Mouse (Mus musculus): ENCODE measurements at regions not wholly inside any gene's neighbourhood (a gene's known extent, or its start where the extent isn't known, plus 50 kb on each side); places are given as distances from the start of the nearest gene placed in this dataset.

DNA sequence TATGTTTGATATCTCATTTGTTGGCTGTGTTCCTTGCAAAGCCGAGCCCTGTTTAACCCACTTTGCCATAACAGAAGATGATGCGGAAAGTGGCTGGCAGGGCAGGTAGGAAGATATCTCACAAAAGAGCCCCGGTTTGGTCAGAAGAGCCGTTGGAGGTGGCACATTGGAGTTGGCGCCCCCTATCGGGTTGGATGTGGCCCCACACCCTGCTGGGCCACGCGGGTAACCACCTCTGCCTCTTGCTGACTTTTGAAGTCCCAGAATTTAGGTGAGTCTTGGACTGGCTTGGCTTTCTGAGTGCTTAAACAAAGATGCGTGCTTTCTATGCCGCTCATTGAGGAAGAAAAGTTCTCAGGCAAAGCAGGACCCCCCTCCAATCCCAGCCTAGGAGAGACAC is 56.1 kb downstream of the Gm4791 start:
- peak; percentile 64 for TF ChIP-seq CTCF (conservative IDR thresholded peaks at IDR 0.05; ENCODE audit: low read length)
- no peak for TF ChIP-seq POU5F1 (IDR thresholded peaks at IDR 0.05; ENCODE audit: borderline replicate concordance, low read length)
- Histone ChIP-seq H3K27me3 (ENCODE audit: insufficient read depth, low read length) (peaks cover 10% of the 10 kb centered on the region), H3K9me3 (ENCODE audit: low read length) (peaks cover 11% of the 10 kb centered on the region), H3K4me1 (replicated peaks; ENCODE audit: low read depth, low read length) (no peaks in the 10 kb centered on the region), H3K4me3 (replicated peaks; ENCODE audit: low read length) (no peak overlapping the region), H3K36me3 (ENCODE audit: insufficient read depth, low read length) (no peaks in the 10 kb centered on the region)

DNA sequence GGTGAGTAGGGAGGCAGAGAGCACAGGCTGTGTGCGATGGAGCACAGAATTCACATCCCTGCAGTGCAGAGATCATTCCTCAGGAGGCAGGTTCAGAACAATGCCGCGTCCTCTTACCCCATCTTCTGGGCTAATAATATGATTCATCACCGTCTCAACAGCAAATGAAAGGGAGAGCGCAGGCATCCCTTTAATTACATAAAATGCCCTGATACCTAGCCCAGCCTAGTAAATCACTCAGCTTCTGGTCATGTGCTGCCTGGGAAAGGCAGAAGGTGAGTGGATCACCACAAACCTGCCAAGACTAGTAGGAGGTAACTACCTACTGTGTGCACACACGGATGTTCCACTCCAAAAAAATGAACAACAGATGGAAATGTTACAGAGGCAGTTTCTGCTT is 57.0 kb downstream of the Gm4791 start:
- Histone ChIP-seq H3K4me1 (replicated peaks; ENCODE audit: low read depth, low read length) (no peaks in the 10 kb centered on the region), H3K4me3 (replicated peaks; ENCODE audit: low read length) (no peak overlapping the region), H3K9me3 (ENCODE audit: low read length) (0 out of 2 replicates have a peak, but pooled peaks cover 6% of the 10 kb centered on the region), H3K36me3 (ENCODE audit: insufficient read depth, low read length) (no peaks in the 10 kb centered on the region), H3K27me3 (ENCODE audit: insufficient read depth, low read length) (peaks cover 10% of the 10 kb centered on the region)
- no peak for TF ChIP-seq NANOG (IDR thresholded peaks at IDR 0.05; ENCODE audit: borderline replicate concordance, low read length)
- no peak for TF ChIP-seq CTCF (conservative IDR thresholded peaks at IDR 0.05; ENCODE audit: low read length)
- TF ChIP-seq POU5F1 (IDR thresholded peaks at IDR 0.05; ENCODE audit: borderline replicate concordance, low read length), result no peak

- Histone ChIP-seq H3K27me3 (ENCODE audit: insufficient read depth, low read length) (peaks cover 14% of the 10 kb centered on the region), H3K36me3 (ENCODE audit: insufficient read depth, low read length) (no peaks in the 10 kb centered on the region), H3K4me1 (replicated peaks; ENCODE audit: low read depth, low read length) (no peaks in the 10 kb centered on the region), H3K9me3 (ENCODE audit: low read length) (no peaks in the 10 kb centered on the region), H3K4me3 (replicated peaks; ENCODE audit: low read length) (no peak overlapping the region)
- no peak for TF ChIP-seq POU5F1 (IDR thresholded peaks at IDR 0.05; ENCODE audit: borderline replicate concordance, low read length)
- TF ChIP-seq NANOG (IDR thresholded peaks at IDR 0.05; ENCODE audit: borderline replicate concordance, low read length), result no peak
- no peak for TF ChIP-seq CTCF (conservative IDR thresholded peaks at IDR 0.05; ENCODE audit: low read length)
These were observed 60.9 kb downstream of the Gm4791 start for GRCm38 (mm10) chr9:47059339-47060005.

DNA sequence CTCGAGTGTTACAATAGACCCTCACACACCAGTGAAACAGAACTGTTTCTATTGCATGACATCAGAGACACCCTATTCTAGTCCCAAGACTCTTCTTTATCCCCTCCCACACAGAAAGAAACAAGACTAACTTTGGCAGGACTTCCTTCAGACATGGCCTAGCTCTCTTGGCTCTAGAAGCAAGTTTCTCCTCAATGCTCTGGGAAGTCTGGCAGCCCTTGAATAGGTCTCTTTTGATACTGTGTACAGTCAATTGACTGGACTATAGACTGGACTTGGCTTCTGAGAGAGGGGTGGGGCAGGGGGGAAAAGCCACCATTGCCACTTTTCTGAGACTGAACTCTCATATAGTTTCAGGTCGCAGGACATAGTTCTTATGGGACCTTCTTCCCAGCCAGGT is 62.2 kb downstream of the Gm4791 start:
- no peaks in the 10 kb centered on the region for H3K36me3 ChIP-seq (ENCODE audit: insufficient read depth, low read length)
- H3K27me3 ChIP-seq (ENCODE audit: insufficient read depth, low read length), result peaks cover 9% of the 10 kb centered on the region; the same call in 1 of the 2 replicates
- H3K4me3 ChIP-seq (replicated peaks; ENCODE audit: low read length), result no peak overlapping the region
- H3K4me1 ChIP-seq (replicated peaks; ENCODE audit: low read depth, low read length), result no peaks in the 10 kb centered on the region
- no peaks in the 10 kb centered on the region for H3K9me3 ChIP-seq (ENCODE audit: low read length)
- TF ChIP-seq CTCF (conservative IDR thresholded peaks at IDR 0.05; ENCODE audit: low read length) (no peak), POU5F1 (IDR thresholded peaks at IDR 0.05; ENCODE audit: borderline replicate concordance, low read length) (no peak), NANOG (IDR thresholded peaks at IDR 0.05; ENCODE audit: borderline replicate concordance, low read length) (no peak)

GRCm38 (mm10) chr9:47062516-47062915 is 64.0 kb downstream of the Gm4791 start:
- Histone ChIP-seq H3K9me3 (ENCODE audit: low read length) (no peaks in the 10 kb centered on the region), H3K36me3 (ENCODE audit: insufficient read depth, low read length) (no peaks in the 10 kb centered on the region), H3K4me3 (replicated peaks; ENCODE audit: low read length) (no peak overlapping the region), H3K27me3 (ENCODE audit: insufficient read depth, low read length) (peaks cover 8% of the 10 kb centered on the region; the same call in 1 of the 2 replicates), H3K4me1 (replicated peaks; ENCODE audit: low read depth, low read length) (no peaks in the 10 kb centered on the region)
- TF ChIP-seq POU5F1 (IDR thresholded peaks at IDR 0.05; ENCODE audit: borderline replicate concordance, low read length) (no peak), CTCF (conservative IDR thresholded peaks at IDR 0.05; ENCODE audit: low read length) (no peak), NANOG (IDR thresholded peaks at IDR 0.05; ENCODE audit: borderline replicate concordance, low read length) (no peak)

DNA sequence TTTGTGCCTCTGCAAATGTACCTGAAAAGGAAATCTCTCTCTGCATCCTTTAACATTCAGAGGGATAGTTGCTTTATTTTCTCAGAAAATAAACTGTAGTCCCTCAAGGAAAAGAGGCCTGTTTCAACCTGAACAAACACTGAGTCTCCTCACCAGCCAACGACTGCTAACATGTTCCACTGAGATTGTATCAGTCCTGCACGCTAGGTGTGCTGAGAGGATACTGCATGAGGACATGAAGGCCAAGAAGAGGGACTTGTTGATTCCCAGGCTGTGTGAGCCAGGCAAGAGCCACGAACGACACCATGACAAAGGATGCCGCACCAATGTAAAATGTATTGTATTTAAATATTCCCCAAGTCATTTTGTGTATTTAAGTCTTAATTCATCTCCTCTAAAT is 65.2 kb downstream of the Gm4791 start:
- Histone ChIP-seq H3K9me3 (ENCODE audit: low read length) (no peaks in the 10 kb centered on the region), H3K4me3 (replicated peaks; ENCODE audit: low read length) (no peak overlapping the region), H3K36me3 (ENCODE audit: insufficient read depth, low read length) (no peaks in the 10 kb centered on the region), H3K4me1 (replicated peaks; ENCODE audit: low read depth, low read length) (no peaks in the 10 kb centered on the region), H3K27me3 (ENCODE audit: insufficient read depth, low read length) (peaks cover 7% of the 10 kb centered on the region; the same call in 1 of the 2 replicates)
- TF ChIP-seq POU5F1 (IDR thresholded peaks at IDR 0.05; ENCODE audit: borderline replicate concordance, low read length) (no peak), CTCF (conservative IDR thresholded peaks at IDR 0.05; ENCODE audit: low read length) (no peak), NANOG (IDR thresholded peaks at IDR 0.05; ENCODE audit: borderline replicate concordance, low read length) (no peak)

- Histone ChIP-seq H3K36me3 (ENCODE audit: insufficient read depth, low read length) (no peaks in the 10 kb centered on the region), H3K4me1 (replicated peaks; ENCODE audit: low read depth, low read length) (no peaks in the 10 kb centered on the region), H3K4me3 (replicated peaks; ENCODE audit: low read length) (no peak overlapping the region), H3K9me3 (ENCODE audit: low read length) (no peaks in the 10 kb centered on the region), H3K27me3 (ENCODE audit: insufficient read depth, low read length) (peaks cover 7% of the 10 kb centered on the region)
- TF ChIP-seq POU5F1 (IDR thresholded peaks at IDR 0.05; ENCODE audit: borderline replicate concordance, low read length), result no peak
- TF ChIP-seq NANOG (IDR thresholded peaks at IDR 0.05; ENCODE audit: borderline replicate concordance, low read length), result no peak
- no peak for TF ChIP-seq CTCF (conservative IDR thresholded peaks at IDR 0.05; ENCODE audit: low read length)
These were observed 66.0 kb downstream of the Gm4791 start for GRCm38 (mm10) chr9:47064463-47065032.

DNA sequence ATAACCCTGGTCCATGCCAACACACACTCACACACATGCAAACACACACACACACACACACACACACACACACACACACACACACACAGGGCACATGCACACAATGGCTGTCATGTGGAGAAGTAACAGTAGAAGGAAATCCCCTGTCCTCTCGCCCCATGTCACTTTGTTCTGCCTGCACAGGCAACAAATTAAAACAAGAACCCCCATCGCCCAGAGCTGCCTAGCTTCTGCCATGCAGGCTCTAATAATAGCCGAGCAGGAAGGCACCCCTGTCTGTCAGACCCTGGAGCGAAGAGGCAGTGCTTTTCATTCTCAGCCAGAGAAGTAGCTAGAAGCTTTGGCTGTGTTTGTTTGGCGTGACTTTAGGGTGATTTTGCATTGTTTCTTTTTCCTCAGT is 70.9 kb downstream of the Gm4791 start:
- Histone ChIP-seq H3K4me3 (replicated peaks; ENCODE audit: low read length) (no peak overlapping the region), H3K36me3 (ENCODE audit: insufficient read depth, low read length) (no peaks in the 10 kb centered on the region), H3K4me1 (replicated peaks; ENCODE audit: low read depth, low read length) (no peaks in the 10 kb centered on the region), H3K27me3 (ENCODE audit: insufficient read depth, low read length) (peaks cover 14% of the 10 kb centered on the region; the same call in 1 of the 2 replicates), H3K9me3 (ENCODE audit: low read length) (no peaks in the 10 kb centered on the region)
- no peak for TF ChIP-seq NANOG (IDR thresholded peaks at IDR 0.05; ENCODE audit: borderline replicate concordance, low read length)

GRCm38 (mm10) chr9:47070958-47071357 is 72.4 kb downstream of the Gm4791 start:
- Histone ChIP-seq H3K4me1 (replicated peaks; ENCODE audit: low read depth, low read length) (no peaks in the 10 kb centered on the region), H3K9me3 (ENCODE audit: low read length) (no peaks in the 10 kb centered on the region)
- no peak for TF ChIP-seq CTCF (conservative IDR thresholded peaks at IDR 0.05; ENCODE audit: low read length)
- TF ChIP-seq NANOG (IDR thresholded peaks at IDR 0.05; ENCODE audit: borderline replicate concordance, low read length), result no peak
- no peak for TF ChIP-seq POU5F1 (IDR thresholded peaks at IDR 0.05; ENCODE audit: borderline replicate concordance, low read length)

More at GRCm38 (mm10) chr9:47070958-47071357, 72.4 kb downstream of the Gm4791 start:
- Histone ChIP-seq H3K4me3 (replicated peaks; ENCODE audit: low read length) (no peak overlapping the region), H3K36me3 (ENCODE audit: insufficient read depth, low read length) (no peaks in the 10 kb centered on the region), H3K27me3 (ENCODE audit: insufficient read depth, low read length) (peaks cover 29% of the 10 kb centered on the region)

All from E14TG2a.4 (cell line).